Mouse (Mus musculus) embryonic facial prominence, embryonic 12.5 days (tissue): ENCODE measurements around the gene Dnajc22. TPM values are rescaled to one million over a fixed set of nuclear protein-coding genes. Genes with fewer than 3 reads are reported as not detected.

Source experiments
- ATAC-seq: fragments of 200-750 bp; cut with Nextera tagmentation; 2 replicates; pipeline ENCODE4 v1.8.0; 2017; ENCODE audit not compliant: insufficient number of reproducible peaks, insufficient read depth, low FRiP score, low TSS enrichment
- H3K27ac ChIP-seq: fragments of 300-500 bp; sonication (generic); 2 replicates; pipeline ENCODE4 v1.5.1; 2016; ENCODE audit warnings: mild to moderate bottlenecking
- H3K27me3 ChIP-seq: fragments of 300-500 bp; sonication (generic); 2 replicates; pipeline ENCODE4 v1.6.1; 2016; ENCODE audit warnings: mild to moderate bottlenecking, moderate library complexity
- H3K36me3 ChIP-seq: fragments of 300-500 bp; sonication (generic); 2 replicates; pipeline ENCODE4 v1.6.1; 2016; ENCODE audit warnings: mild to moderate bottlenecking
- H3K4me1 ChIP-seq: fragments of 300-500 bp; sonication (generic); 2 replicates; pipeline ENCODE4 v1.6.1; 2016
- H3K4me2 ChIP-seq: fragments of 300-500 bp; sonication (generic); replicated peaks from 2 replicates; pipeline ENCODE4 v1.6.1; 2016; ENCODE audit warnings: mild to moderate bottlenecking, moderate library complexity
- H3K4me3 ChIP-seq: fragments of 300-500 bp; sonication (generic); 2 replicates; pipeline ENCODE4 v1.5.1; 2016; ENCODE audit warnings: mild to moderate bottlenecking
- H3K9ac ChIP-seq: fragments of 300-500 bp; sonication (generic); 2 replicates; pipeline ENCODE4 v1.6.1; 2016; ENCODE audit warnings: mild to moderate bottlenecking, moderate library complexity
- H3K9me3 ChIP-seq: fragments of 300-500 bp; sonication (generic); 2 replicates; pipeline ENCODE4 v1.6.1; 2016; ENCODE audit warnings: mild to moderate bottlenecking, moderate library complexity
- WGBS: fragments of 180-500 bp; shearing (Covaris S2); methylation state at CpG from one replicate; pipeline ENCODE4 v1.1.7; 2016; 5-methylcytosine and 5-hydroxymethylcytosine counted together
- microRNA-seq: library from miRNA; unstranded; fragments of <30 nt; microRNA quantifications from one replicate; pipeline ENCODE4, GENCODE M21; 2017
- polyA plus RNA-seq: library from polyadenylated mRNA; unstranded; fragments of >200 nt; fragmentation: Nextera tagmentation; extraction: Ambion mirVana; gene quantifications from 2 replicates; pipeline ENCODE4 v1.2.1, GENCODE M21; 2016

Dnajc22 gene
- polyA plus RNA-seq, 1 experiment from 2014 or later = 0.70 TPM

DNA sequence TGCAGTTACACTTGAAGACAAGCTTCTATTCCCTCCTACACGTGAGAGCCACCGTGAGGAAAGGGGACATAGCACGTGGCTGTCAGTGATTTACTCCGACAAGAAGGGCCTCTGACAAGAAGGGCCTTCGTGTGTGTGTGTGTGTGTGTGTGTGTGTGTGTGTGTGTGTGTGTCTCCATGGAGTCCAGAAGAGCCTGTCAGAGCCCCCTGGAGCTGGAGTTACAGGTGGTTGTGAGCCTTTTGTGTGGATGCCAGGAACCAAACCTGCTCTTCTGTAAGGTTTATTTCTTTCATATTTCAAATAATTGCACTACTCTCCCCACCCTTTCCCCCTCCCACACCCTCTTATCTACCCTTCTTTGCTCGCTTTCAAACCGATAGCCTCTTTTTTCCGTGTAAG, 58.4 kb downstream of the Dnajc22 start:
- peaks cover 30% of the 10 kb centered on the region for H3K36me3 ChIP-seq
- no peak overlapping the region for H3K4me2 ChIP-seq
- H3K4me1 ChIP-seq = no peaks in the 10 kb centered on the region
- 86% methylated on average over 8 of the region's 8 CpGs for WGBS
- H3K9ac ChIP-seq = no peak overlapping the region
- no peaks in the 10 kb centered on the region for H3K27me3 ChIP-seq
- H3K9me3 ChIP-seq = no peaks in the 10 kb centered on the region
- ATAC-seq = no peak
- no peak overlapping the region for H3K27ac ChIP-seq
- no peak overlapping the region for H3K4me3 ChIP-seq

DNA sequence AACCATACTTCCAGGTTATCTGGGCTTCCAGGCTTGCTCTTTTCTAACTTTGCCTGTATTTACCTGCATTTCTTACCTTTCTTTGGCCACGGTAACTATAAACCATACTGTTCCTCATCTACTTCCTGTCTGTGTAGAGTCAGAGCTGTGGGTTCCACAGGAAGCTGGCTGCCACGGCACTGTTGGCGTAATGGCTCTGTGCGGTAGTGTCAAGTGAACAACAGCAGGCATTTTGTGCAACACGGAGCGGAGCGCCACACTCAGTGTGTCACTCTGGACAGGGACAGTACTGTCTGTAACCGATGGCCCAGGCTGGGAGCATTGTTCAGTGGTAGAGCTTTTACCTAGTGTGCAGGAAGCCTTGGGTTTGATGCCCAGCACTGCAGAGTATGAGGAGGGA, 60.5 kb downstream of the Dnajc22 start:
- 94% methylated on average over 8 of the region's 8 CpGs for WGBS
- H3K4me3 ChIP-seq = no peak overlapping the region
- no peak overlapping the region for H3K27ac ChIP-seq
- H3K36me3 ChIP-seq = peaks cover 25% of the 10 kb centered on the region
- H3K9ac ChIP-seq = no peak overlapping the region
- no peaks in the 10 kb centered on the region for H3K9me3 ChIP-seq
- no peak for ATAC-seq
- no peak overlapping the region for H3K4me2 ChIP-seq
- H3K27me3 ChIP-seq = no peaks in the 10 kb centered on the region
- no peaks in the 10 kb centered on the region for H3K4me1 ChIP-seq

Small RNA genes lying within 50 kb of the gene (microRNA-seq; reads per million reads assigned to microRNA genes)
- gene Mir6960 = 2.5 reads per million, percentile 10 among the genes with 10 or more reads in this experiment

Other genes starting within 250 kb of the Dnajc22 start
- gene Kmt2d, start 222.0 kb upstream of the Dnajc22 start, polyA plus RNA-seq = 12.9 and 14.2 TPM in 2 replicates
- gene Rhebl1, start 198.6 kb upstream of the Dnajc22 start, polyA plus RNA-seq = 19.3 and 20.7 TPM in 2 replicates
- gene Dhh, start 194.6 kb upstream of the Dnajc22 start, polyA plus RNA-seq = 0.67 and 1.2 TPM in 2 replicates
- 21.5 and 26.4 TPM in 2 replicates for gene Lmbr1l, start 174.9 kb upstream of the Dnajc22 start, polyA plus RNA-seq
- 1,598 and 1,609 TPM in 2 replicates for gene Tuba1b, start 158.6 kb upstream of the Dnajc22 start, polyA plus RNA-seq
- gene Gm49450, start 139.6 kb upstream of the Dnajc22 start, polyA plus RNA-seq = not detected in 2 replicates
- gene Tuba1a, start 139.5 kb upstream of the Dnajc22 start, polyA plus RNA-seq = 2,353 and 2,615 TPM in 2 replicates
- gene Tuba1c, start 63.3 kb upstream of the Dnajc22 start, polyA plus RNA-seq = 98.8 and 103 TPM in 2 replicates
- 35.6 and 50.9 TPM in 2 replicates for gene Prph, start 38.0 kb upstream of the Dnajc22 start, polyA plus RNA-seq
- gene Troap, start 18.6 kb upstream of the Dnajc22 start, polyA plus RNA-seq = 38.5 and 39.0 TPM in 2 replicates
- gene C1ql4, start 5.4 kb upstream of the Dnajc22 start, polyA plus RNA-seq = 0.42 and 0.46 TPM in 2 replicates
- 69.4 and 73.4 TPM in 2 replicates for gene Spats2, start 32.7 kb downstream of the Dnajc22 start, polyA plus RNA-seq
- gene Kcnh3, start 131.7 kb downstream of the Dnajc22 start, polyA plus RNA-seq = 0.81 and 1.2 TPM in 2 replicates
- 159 and 160 TPM in 2 replicates for gene Mcrs1, start 158.8 kb downstream of the Dnajc22 start, polyA plus RNA-seq
- gene Prpf40b, start 201.9 kb downstream of the Dnajc22 start, polyA plus RNA-seq = 79.5 and 80.0 TPM in 2 replicates
- gene Fam186b, start 202.7 kb downstream of the Dnajc22 start, polyA plus RNA-seq = 0.09 and 0.32 TPM in 2 replicates